ENCODE assay signal across 12 mouse cellular contexts in the genomic region with DNA sequence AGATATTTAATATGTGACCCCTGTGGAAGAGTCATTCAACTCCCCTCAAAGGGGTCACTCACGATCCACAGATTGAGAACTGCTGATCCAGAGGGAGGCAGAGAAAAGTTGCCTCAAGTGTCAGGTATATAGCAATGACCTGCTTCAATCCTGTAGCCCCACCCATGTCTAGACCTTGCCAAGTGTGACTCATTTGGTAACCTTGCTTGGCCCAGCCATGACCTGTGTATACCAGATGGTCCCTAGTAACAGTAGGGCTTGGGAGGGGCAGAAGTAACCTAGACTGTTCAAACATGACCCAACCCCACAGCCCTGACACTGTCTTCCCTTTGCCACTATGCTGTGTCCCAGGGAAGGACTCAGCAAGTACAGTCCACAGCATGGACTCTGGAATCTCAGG. TPM values are rescaled to one million over a fixed set of nuclear protein-coding genes. Genes with fewer than 3 reads are reported as not detected.
DNase-seq lines count a peak whose midpoint lies in the region; ATAC-seq and TF ChIP-seq lines count a peak whose summit lies in the region.
"Had no signal": no experiment of that assay in that cellular context is flagged by ENCODE, and none has a peak within 500 bp of the region (broad histone marks: within the 10 kb centered on the region; RNA-seq: fewer than 3 reads in every experiment).

No protein-coding gene starts in this region.

- peak; percentile 40; the same call in 1 of the 2 replicates for ATAC-seq in kidney, postnatal 0 days (replicated peaks; ENCODE audit: low FRiP score, low read depth)
- ATAC-seq in kidney, embryonic 14.5 days (ENCODE audit: low FRiP score, low TSS enrichment), result no peak
- peak; percentile 70 for ATAC-seq in lung, postnatal 0 days
- ATAC-seq in midbrain, embryonic 16.5 days, result no peak

- no peak overlapping the region for H3K9ac ChIP-seq in kidney, postnatal 0 days (ENCODE audit: low read depth, low read length)
- H3K9ac ChIP-seq in kidney, embryonic 14.5 days (ENCODE audit: low read depth, low read length), result no peak overlapping the region
- H3K9ac ChIP-seq in CH12.LX (ENCODE audit: insufficient read depth, low read depth), result no peak overlapping the region
- no peak overlapping the region for H3K9ac ChIP-seq in lung, postnatal 0 days (replicated peaks; ENCODE audit: low read depth)
- H3K9ac ChIP-seq in midbrain, embryonic 16.5 days (ENCODE audit: low read depth, low read length), result no peak overlapping the region
- H3K9ac ChIP-seq: embryonic facial prominence, embryonic 12.5 days; heart, embryonic 13.5 days had no signal

- no peak for DNase-seq in kidney, postnatal 0 days (ENCODE audit: low spot score)
- peak; percentile 35 for DNase-seq in CH12.LX (ENCODE audit: extremely low read depth)
- peak; percentile 21 for DNase-seq in c-Kit-positive CD71-positive TER-119-negative erythroid progenitor cells, embryonic 14.5 days (ENCODE audit: low read depth)
- peak; percentile 34 for DNase-seq in lung, postnatal 0 days (ENCODE audit: low spot score)
- DNase-seq in cerebellum, postnatal 14 days, result no peak
- no peak for DNase-seq in layer of hippocampus, postnatal 25 days (ENCODE audit: extremely low spot score in 1 of 2, low spot score in 1 of 2)
- DNase-seq: cerebellum, adult 11-12 months had no signal

- no peaks in the 10 kb centered on the region for H3K79me2 ChIP-seq in CH12.LX (replicated peaks; ENCODE audit: control insufficient read depth, extremely low read depth, insufficient read depth, poor library complexity, severe bottlenecking)

- TF ChIP-seq POLR2A in CH12.LX (IDR thresholded peaks at IDR 0.05; ENCODE audit: low read depth, low read length), result no peak

- no peak for TF ChIP-seq EP300 in CH12.LX (IDR thresholded peaks at IDR 0.05; ENCODE audit: low read length)
- TF ChIP-seq EP300 in lung, postnatal 0 days (IDR thresholded peaks at IDR 0.05), result no peak

- dilution Hi-C loops in CH12.LX (cut with MboI; ENCODE audit: extremely low pct_ligation_motif_present, extremely low pct_unique_long_range_greater_than_20kb, low sequenced_read_pairs), result no loop called here

- no peaks in the 10 kb centered on the region for H3K9me3 ChIP-seq in kidney, postnatal 0 days (replicated peaks; ENCODE audit: low read length)
- H3K9me3 ChIP-seq in kidney, embryonic 14.5 days (ENCODE audit: control insufficient read depth, low read length), result no peaks in the 10 kb centered on the region
- H3K9me3 ChIP-seq in CH12.LX (replicated peaks; ENCODE audit: low read length), result no peaks in the 10 kb centered on the region
- no peaks in the 10 kb centered on the region for H3K9me3 ChIP-seq in lung, postnatal 0 days (ENCODE audit: low read length)
- no peaks in the 10 kb centered on the region for H3K9me3 ChIP-seq in midbrain, embryonic 16.5 days (replicated peaks; ENCODE audit: control insufficient read depth, low read length, poor library complexity, severe bottlenecking)
- H3K9me3 ChIP-seq: embryonic facial prominence, embryonic 12.5 days; heart, embryonic 13.5 days had no signal

- WGBS in kidney, postnatal 0 days, result 70% methylated on average over 1 of the region's 1 CpGs
- 86% methylated on average over 1 of the region's 1 CpGs for WGBS in kidney, embryonic 14.5 days
- 81% methylated on average over 1 of the region's 1 CpGs for whole genome bisulfite sequencing in lung, postnatal 0 days
- WGBS in midbrain, embryonic 16.5 days, result 81% methylated on average over 1 of the region's 1 CpGs

- H3K4me2 ChIP-seq in kidney, postnatal 0 days (ENCODE audit: low read length), result no peak overlapping the region
- no peak overlapping the region for H3K4me2 ChIP-seq in kidney, embryonic 14.5 days (replicated peaks; ENCODE audit: low read depth, low read length)
- H3K4me2 ChIP-seq in CH12.LX (ENCODE audit: insufficient read depth, low read depth, poor library complexity, severe bottlenecking), result no peak overlapping the region
- no peak overlapping the region for H3K4me2 ChIP-seq in lung, postnatal 0 days (replicated peaks; ENCODE audit: low read depth, low read length)
- H3K4me2 ChIP-seq in midbrain, embryonic 16.5 days (ENCODE audit: low read length), result no peak overlapping the region
- H3K4me2 ChIP-seq: embryonic facial prominence, embryonic 12.5 days; heart, embryonic 13.5 days had no signal

- H3K4me3 ChIP-seq in kidney, postnatal 0 days (replicated peaks; ENCODE audit: low read depth, low read length), result no peak overlapping the region
- H3K4me3 ChIP-seq in kidney, embryonic 14.5 days (ENCODE audit: low read length), result no peak overlapping the region
- H3K4me3 ChIP-seq in CH12.LX (replicated peaks in 1 of 3; ENCODE audit: low read depth in 2 of 3, low read length in 2 of 3, poor library complexity in 1 of 3), result no peak overlapping the region
- no peak overlapping the region for H3K4me3 ChIP-seq in lung, postnatal 0 days (ENCODE audit: low read depth, low read length)
- no peak overlapping the region for H3K4me3 ChIP-seq in midbrain, embryonic 16.5 days (ENCODE audit: low read depth, low read length)
- H3K4me3 ChIP-seq: embryonic facial prominence, embryonic 12.5 days; heart, embryonic 13.5 days had no signal

- H3K27me3 ChIP-seq in kidney, postnatal 0 days (ENCODE audit: insufficient read depth, low read length), result no peaks in the 10 kb centered on the region
- no peaks in the 10 kb centered on the region for H3K27me3 ChIP-seq in kidney, embryonic 14.5 days (ENCODE audit: control insufficient read depth, insufficient read depth, low read length)
- H3K27me3 ChIP-seq in CH12.LX (replicated peaks), result peaks cover 4% of the 10 kb centered on the region
- H3K27me3 ChIP-seq in lung, postnatal 0 days (replicated peaks; ENCODE audit: insufficient read depth, low read length), result no peaks in the 10 kb centered on the region
- H3K27me3 ChIP-seq in midbrain, embryonic 16.5 days (ENCODE audit: control insufficient read depth, insufficient read depth, low read depth, low read length), result no peaks in the 10 kb centered on the region
- H3K27me3 ChIP-seq: embryonic facial prominence, embryonic 12.5 days; heart, embryonic 13.5 days had no signal

- H3K4me1 ChIP-seq in kidney, postnatal 0 days (replicated peaks; ENCODE audit: insufficient read depth, low read length), result no peaks in the 10 kb centered on the region
- H3K4me1 ChIP-seq in kidney, embryonic 14.5 days (ENCODE audit: control insufficient read depth, insufficient read depth, low read length), result no peaks in the 10 kb centered on the region
- H3K4me1 ChIP-seq in CH12.LX (ENCODE audit: control insufficient read depth in 1 of 2, insufficient read depth in 2 of 2), result peaks cover 4 to 9% of the 10 kb centered on the region in 2 experiments; a peak in 2 of 4 replicates
- H3K4me1 ChIP-seq in lung, postnatal 0 days (ENCODE audit: insufficient read depth, low read depth, low read length), result no peaks in the 10 kb centered on the region
- H3K4me1 ChIP-seq in midbrain, embryonic 16.5 days (ENCODE audit: control insufficient read depth, insufficient read depth, low read length), result no peaks in the 10 kb centered on the region
- H3K4me1 ChIP-seq: embryonic facial prominence, embryonic 12.5 days had no signal

- H3K27ac ChIP-seq in kidney, postnatal 0 days, result no peak overlapping the region
- H3K27ac ChIP-seq in kidney, embryonic 14.5 days (ENCODE audit: low read depth, low read length), result no peak overlapping the region
- no peak overlapping the region for H3K27ac ChIP-seq in CH12.LX (ENCODE audit: insufficient read depth, low read depth)
- no peak overlapping the region for H3K27ac ChIP-seq in lung, postnatal 0 days (ENCODE audit: low read length)
- H3K27ac ChIP-seq in midbrain, embryonic 16.5 days (ENCODE audit: low read length), result no peak overlapping the region
- H3K27ac ChIP-seq: embryonic facial prominence, embryonic 12.5 days; heart, embryonic 13.5 days; macrophage had no signal

- TF ChIP-seq CTCF in kidney, postnatal 0 days (IDR thresholded peaks at IDR 0.05; ENCODE audit: low read depth), result no peak
- no peak for TF ChIP-seq CTCF in CH12.LX (conservative IDR thresholded peaks at IDR 0.05 in 1 of 2, IDR thresholded peaks at IDR 0.05 in 1 of 2; ENCODE audit: low read depth in 2 of 2, low read length in 2 of 2)
- no peak for TF ChIP-seq CTCF in lung, postnatal 0 days (IDR thresholded peaks at IDR 0.05)

- no peaks in the 10 kb centered on the region for H3K36me3 ChIP-seq in kidney, postnatal 0 days (ENCODE audit: insufficient read depth, low read length)
- no peaks in the 10 kb centered on the region for H3K36me3 ChIP-seq in kidney, embryonic 14.5 days (ENCODE audit: control insufficient read depth, insufficient read depth, low read length)
- H3K36me3 ChIP-seq in CH12.LX (replicated peaks in 1 of 2; ENCODE audit: control insufficient read depth in 1 of 2, insufficient read depth in 1 of 2, low read length in 1 of 2), result no peaks in the 10 kb centered on the region
- H3K36me3 ChIP-seq in lung, postnatal 0 days (ENCODE audit: insufficient read depth, low read length), result no peaks in the 10 kb centered on the region
- H3K36me3 ChIP-seq in midbrain, embryonic 16.5 days (ENCODE audit: control insufficient read depth, insufficient read depth, low read length), result no peaks in the 10 kb centered on the region
- H3K36me3 ChIP-seq: embryonic facial prominence, embryonic 12.5 days; heart, embryonic 13.5 days had no signal

- TF ChIP-seq RAD21 in CH12.LX (IDR thresholded peaks at IDR 0.05; ENCODE audit: low read depth, low read length), result no peak

- in situ Hi-C loops in CH12.LX (cut with MboI; ENCODE audit: low pct_ligation_motif_present, low pct_unique_long_range_greater_than_20kb, low sequenced_read_pairs), result loop anchor here (10.0 kb wide), 2 partner anchors 56 to 266 kb away; no protein-coding TSS in a partner anchor

RNA-seq across cellular contexts. Expression of gene Ube2f, which starts 9.4 kb away (rescaled TPM):
- polyA plus RNA-seq in kidney, postnatal 0 days (2015; fragmentation: Nextera tagmentation; extraction: Ambion mirVana), result 67.3 and 68.6 TPM in 2 replicates
- 72.4 and 80.5 TPM in 2 replicates for polyA plus RNA-seq in kidney, embryonic 14.5 days (2014; fragmentation: Nextera tagmentation; extraction: Ambion mirVana)
- total RNA-seq in CH12.LX (2012; rRNA removed) (30.3 and 35.6 TPM in 2 replicates), CH12.LX (2014; rRNA removed) (58.1 and 58.8 TPM in 2 replicates)
- 69.3 and 70.5 TPM in 2 replicates for polyA plus RNA-seq in CH12.LX (2012; ENCODE audit: insufficient read length, low read depth)
- 55.5 and 58.3 TPM in 2 replicates for polyA plus RNA-seq in lung, postnatal 0 days (2015; fragmentation: Nextera tagmentation; extraction: Ambion mirVana)
- total RNA-seq in layer of hippocampus, postnatal 25 days (2021), result 10 to 100 TPM; 47.7 to 54.2 TPM
- polyA plus RNA-seq in midbrain, embryonic 16.5 days (2015; fragmentation: Nextera tagmentation; extraction: Ambion mirVana), result 57.0 and 59.6 TPM in 2 replicates

RNA-seq across cellular contexts. Expression of gene Scly, which starts 57.5 kb away (rescaled TPM):
- polyA plus RNA-seq in kidney, postnatal 0 days (2015; fragmentation: Nextera tagmentation; extraction: Ambion mirVana), result 23.7 and 28.4 TPM in 2 replicates
- 11.4 and 15.3 TPM in 2 replicates for polyA plus RNA-seq in kidney, embryonic 14.5 days (2014; fragmentation: Nextera tagmentation; extraction: Ambion mirVana)
- total RNA-seq in CH12.LX (2012; rRNA removed), result 25.6 and 31.9 TPM in 2 replicates
- total RNA-seq in CH12.LX (2014; rRNA removed), result 15.8 and 21.3 TPM in 2 replicates
- 66.6 and 71.2 TPM in 2 replicates for polyA plus RNA-seq in CH12.LX (2012; ENCODE audit: insufficient read length, low read depth)
- 8.7 and 11.1 TPM in 2 replicates for polyA plus RNA-seq in lung, postnatal 0 days (2015; fragmentation: Nextera tagmentation; extraction: Ambion mirVana)
- 10 to 100 TPM; 17.8 to 21.2 TPM for total RNA-seq in layer of hippocampus, postnatal 25 days (2021)
- polyA plus RNA-seq in midbrain, embryonic 16.5 days (2015; fragmentation: Nextera tagmentation; extraction: Ambion mirVana), result 11.2 and 12.1 TPM in 2 replicates

Comparison
In these comparisons a context has a peak if more than half of its experiments do, and no peak if none do; other contexts are left out.
1. ATAC-seq: peak in kidney, postnatal 0 days (single experiment) and lung, postnatal 0 days (single experiment); none in kidney, embryonic 14.5 days (single experiment) and midbrain, embryonic 16.5 days (single experiment).
2. DNase-seq: peak in CH12.LX (single experiment), c-Kit-positive CD71-positive TER-119-negative erythroid progenitor cells, embryonic 14.5 days (single experiment) and lung, postnatal 0 days (single experiment); none in kidney, postnatal 0 days (single experiment), cerebellum, postnatal 14 days (0 of 2) and layer of hippocampus, postnatal 25 days (0 of 2).